Mouse (Mus musculus) spleen, postnatal 14 days (tissue): ENCODE measurements around the gene Clrn1.

Source experiments
- DNase-seq, 2 experiments: peaks; one replicate each; pipeline ENCODE4 v3.0.0; 2021 to 2022; ENCODE audit warnings: low spot score in 2 of 2

Gene Clrn1

DNA sequence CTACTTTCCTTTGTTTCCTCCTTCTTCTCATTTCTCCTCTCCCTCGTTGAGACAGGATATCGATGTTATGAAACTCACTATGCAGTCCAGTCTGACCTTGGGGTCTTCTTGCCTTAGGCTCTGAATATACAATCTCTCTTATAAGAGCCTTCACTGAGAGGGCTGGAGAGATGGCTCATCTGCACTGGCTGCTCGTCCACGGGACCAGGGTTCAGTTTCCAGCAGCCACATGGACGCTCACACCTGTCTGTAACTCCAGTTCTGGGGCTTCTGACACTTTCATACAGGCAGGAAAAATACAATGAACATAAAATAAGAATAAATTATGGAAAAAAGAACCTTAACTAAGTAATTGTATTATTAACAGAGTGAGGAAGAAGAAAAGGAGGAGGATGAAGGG, 53.6 kb downstream of the Clrn1 start:
- DNase-seq: no peak

DNA sequence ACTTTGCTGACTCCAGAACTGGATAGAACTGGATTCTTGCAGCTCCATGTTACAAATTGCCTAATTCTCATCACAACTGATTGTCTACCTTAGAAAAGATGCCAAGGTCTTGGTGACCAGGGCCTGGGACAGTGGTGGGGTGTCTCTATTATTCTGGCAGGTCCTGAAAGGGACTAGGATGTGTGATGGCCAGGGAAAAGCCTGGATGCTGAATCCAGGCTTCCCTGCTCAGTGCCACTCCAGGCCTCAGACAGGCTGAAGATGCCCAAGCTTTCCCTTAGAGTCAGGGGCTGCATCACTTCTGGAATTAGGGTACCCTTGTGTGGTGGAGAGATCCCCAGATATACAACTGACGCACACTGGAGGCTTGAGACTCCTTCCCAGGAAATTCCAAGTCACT, 55.2 kb downstream of the Clrn1 start:
- DNase-seq: no peak

DNA sequence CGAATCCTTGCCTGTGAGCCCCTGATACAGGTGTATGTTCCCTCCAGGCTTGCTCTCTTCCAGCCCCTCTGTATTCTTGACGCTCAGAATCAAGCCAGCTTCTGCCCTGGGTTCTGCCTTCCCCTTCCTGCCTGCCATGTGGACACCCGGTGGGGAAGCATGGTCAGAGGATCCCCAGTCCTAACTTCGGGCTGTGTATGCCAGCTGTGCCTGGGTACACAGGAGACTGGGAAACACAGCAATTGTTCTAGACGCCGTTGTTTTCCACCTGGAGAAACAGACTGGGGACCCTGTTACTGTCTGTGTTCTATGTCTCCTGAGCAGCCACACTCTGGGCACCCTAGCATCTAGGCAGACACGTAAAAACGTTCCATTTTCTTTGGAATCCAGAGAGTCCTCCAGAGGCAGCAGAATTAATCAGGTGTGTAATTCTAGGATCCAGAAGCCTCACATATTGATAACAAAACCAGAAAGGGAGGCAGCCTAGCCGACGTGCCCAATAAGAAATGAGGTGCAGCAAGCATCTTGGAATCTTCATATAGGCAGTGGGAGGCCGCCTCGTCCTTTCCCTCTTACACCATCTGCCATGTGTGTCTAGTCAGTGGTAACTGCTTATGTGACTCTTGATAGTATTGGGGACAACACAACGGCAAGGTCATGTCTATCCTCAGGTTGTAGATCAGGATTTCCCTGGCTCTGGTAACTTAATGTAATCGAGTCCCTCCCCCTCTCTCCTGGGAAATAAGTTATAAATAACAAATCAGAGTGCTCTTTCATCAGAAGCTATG, 56.6 kb downstream of the Clrn1 start:
- no peak for DNase-seq

DNA sequence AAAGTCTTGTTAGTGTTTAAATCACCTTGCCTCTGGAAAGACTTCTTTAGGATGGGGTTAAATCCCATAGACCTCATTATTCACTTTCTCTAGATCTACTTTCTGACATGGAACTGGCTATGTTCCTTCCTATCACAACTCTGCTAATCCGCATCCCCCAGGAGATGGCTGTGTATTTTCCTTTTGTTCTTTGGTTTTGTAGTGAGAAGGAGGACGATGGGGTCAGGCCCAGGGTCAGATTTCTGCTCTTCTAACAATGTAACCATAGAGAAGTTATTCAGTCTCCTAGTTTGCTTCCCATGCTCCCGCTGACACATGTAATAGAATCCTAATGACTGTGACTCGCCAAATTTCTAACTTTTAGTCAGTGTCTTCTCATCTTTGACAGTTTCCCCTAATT, 58.9 kb downstream of the Clrn1 start:
- no peak for DNase-seq

DNA sequence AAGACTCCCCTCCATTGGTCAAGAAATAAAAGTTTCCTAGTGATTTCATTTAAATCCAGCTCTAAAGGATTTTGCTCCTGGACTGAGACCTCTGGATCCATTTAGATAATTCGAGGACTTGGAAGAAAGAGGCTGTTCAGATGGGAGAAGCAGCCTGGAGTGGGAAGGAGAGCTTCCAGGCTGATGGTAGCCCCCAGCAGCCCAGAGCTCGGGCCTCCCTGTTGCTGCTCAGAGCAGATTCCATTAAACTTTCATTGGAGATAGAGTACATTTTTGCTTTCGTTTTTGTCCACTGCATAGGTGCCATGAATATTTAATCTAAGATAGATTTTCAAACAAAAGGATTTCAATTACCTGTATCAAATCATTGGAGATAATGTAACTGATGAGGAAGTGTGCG, 62.9 kb downstream of the Clrn1 start, which contains the start of gene Mindy4b-ps:
TSS of gene Mindy4b-ps (minus strand) at position 101 of the 400 bp plus-strand sequence.
- no peak for DNase-seq

DNA sequence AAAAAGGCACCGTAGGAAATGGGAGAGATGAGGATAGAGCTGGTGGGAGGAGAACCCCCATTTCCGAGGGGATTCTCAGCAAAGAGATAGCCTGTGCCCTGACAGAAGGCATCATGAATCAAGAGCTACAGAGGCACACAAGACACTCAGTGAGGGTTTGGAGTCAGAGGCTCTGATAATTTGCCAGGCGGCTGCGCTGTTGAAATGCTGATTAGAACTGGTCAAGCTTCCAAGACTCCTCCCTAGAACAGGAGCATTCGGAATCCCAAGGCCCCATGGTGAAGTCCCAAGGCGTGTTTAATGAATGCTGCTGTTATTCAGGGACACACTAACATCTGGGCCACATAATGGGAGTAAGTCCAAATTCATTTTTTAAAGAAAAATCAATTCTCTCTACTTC, 67.8 kb downstream of the Clrn1 start:
- DNase-seq: no peak

DNA sequence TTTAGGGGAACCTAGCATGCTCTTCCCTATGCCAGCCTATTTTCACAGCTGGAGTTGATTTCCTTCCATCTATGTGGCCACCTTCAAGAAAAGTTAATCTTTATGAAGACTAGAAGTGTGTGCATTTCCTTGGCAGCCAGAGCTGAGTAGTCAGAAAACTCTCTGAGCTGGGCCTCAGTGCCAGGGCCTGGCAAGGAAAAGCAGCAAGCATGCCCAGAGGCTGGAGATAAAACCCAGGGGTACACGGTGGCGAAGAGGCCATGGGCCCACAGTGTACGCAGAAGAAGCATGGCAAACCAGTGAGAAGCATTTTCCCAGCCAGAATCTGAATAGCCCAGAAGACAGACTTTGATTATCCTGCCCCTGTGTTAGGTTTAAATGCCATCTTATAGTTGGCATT, 70.9 kb downstream of the Clrn1 start:
- no peak for DNase-seq

DNA sequence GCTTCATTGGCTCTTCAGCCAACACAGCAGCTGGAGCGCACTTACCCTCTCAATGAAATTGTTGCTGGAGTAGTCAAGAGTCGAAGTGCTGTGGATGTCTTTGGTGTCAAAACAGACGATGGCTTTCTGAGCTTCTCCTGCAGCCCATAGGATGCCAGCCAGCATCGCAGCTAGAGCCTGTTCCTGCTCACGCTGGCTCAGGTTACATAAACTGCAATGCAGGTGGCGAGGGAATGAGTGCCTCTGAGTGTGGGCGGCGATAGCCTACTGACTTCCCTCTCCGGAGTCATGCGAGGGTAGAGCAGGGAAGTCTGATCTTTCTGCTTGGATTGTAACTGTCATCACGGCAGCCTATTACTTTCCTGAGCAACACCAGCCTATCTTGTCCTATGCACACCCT, 74.8 kb downstream of the Clrn1 start:
- no peak for DNase-seq

DNA sequence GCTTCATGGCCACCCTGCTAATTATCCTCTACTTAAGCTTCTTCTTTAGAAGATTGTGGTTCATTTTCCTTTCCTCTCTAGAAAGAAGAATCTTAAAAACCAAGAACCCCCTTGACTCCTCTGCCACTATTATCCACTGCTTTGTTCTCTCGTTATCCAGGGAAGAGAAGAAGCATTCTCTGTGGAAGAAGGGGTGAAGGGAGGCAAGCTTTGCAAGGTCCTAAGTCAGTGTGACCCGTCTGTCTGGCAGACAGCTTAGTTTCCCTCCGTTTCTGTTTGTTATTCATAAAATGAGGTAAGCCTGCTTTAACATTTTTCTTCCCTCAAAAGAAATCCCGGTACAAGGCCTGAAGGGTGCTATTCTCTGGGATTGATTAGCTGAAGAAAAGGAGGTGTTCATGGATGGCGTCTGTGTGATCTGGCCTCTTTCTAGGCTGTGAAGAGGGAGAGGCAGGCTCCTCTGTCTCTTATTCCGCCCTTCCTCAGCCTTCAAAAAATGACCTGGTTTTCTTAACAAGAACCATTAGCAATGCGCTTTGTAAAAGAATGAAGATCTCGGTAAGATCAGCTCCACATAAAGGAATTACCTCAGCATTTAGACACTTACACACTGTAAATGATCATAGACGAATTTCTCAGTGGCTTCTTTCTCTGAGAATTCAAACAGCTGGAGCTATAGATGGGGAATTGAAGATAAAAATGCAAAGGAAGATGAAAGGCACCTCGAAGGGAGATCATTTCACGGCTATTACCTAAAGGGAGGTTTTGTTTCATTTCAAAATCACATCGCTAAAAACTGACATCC, 75.8 kb downstream of the Clrn1 start:
- no peak for DNase-seq

DNA sequence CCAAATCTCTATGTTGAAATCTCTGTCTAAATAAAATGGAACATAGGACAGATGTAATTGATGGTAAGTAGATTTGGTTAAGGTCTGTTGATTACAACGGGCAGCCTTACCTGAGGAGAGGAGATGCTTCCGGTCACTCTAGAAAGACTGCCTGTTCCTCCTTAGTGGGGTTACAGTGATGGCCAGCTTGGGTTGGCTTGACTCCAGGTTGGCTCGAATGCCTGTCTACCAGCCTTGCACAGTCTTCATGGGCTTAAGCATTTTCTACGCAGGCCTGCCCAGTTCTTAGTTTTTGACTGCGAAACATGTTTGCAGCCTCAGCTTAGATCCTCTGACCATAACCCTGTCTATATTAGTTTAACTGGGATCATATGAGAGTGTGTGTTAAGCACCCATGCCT, 76.5 kb downstream of the Clrn1 start:
- no peak for DNase-seq

DNA sequence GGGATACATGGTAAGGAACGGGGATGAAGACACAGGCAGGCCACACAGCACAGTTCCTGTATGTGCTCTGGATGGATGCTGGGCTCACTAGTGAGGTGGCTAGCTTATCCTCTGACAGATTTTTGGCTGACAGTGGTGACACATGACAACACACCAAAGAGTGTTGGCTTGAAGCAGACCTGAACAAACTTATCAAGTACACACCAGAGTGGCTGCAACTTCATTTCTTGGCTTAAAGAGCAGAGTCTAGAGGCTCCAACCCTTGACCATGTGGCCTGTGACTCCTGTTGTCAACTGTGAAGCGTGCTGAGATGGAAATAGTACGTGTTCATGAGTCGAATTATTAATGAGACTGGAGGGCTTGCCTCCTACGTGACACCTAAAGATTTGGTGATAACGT, 80.4 kb downstream of the Clrn1 start:
- DNase-seq: no peak

DNA sequence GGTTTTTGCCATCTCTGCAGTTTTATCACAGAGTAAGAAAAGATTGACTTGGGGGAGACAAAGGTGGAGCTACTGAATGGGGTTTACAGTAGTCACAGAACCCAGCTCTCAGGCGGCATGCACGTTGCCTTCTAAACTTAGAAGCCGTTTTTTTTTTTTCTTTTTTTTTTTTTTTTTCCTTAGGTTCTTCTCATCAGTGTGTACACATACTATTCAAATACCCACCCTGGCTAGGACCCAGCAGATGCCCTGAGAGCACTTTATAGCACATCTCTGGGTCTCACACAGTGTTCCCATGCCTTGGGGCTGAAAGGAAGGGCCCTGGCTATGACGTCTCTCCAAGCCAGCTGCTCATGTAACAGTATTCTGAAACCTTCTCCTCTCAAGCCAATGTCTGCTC, 86.5 kb downstream of the Clrn1 start:
- no peak for DNase-seq

DNA sequence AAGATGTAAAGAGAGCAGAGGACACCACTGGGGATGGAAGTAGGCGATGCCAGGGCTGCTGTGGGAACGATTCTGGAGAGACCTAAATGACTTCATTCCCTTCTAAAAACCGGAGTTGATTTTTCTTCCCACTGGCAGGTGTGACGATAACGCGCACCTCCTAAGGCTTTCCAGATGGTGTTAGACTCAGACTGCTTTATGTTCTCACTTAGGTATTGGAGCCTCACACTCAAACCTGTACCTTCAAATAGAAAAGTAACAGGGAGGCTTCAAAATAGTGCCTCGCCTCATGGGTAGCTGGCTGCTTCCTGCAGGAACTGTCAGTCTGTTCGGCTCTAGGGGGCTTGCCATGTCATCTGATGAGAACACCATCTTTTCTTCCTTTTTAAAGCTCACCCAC, 86.9 kb downstream of the Clrn1 start:
- DNase-seq: no peak
